Mouse (Mus musculus) hindbrain, embryonic 10.5 days (tissue): ENCODE data around the gene Zfp644. TPM values are rescaled to one million over a fixed set of nuclear protein-coding genes. Genes with fewer than 3 reads are reported as not detected.
A peak's percentile ranks its signal among the peaks of the same experiment; 100 is the strongest.
"Not testable (repeated sequence)": the region's sequence is repeated elsewhere in the genome, so short reads cannot be mapped to it uniquely, and the experiment has no call there.

ENCODE experiments used
- DNase-seq: peaks from one replicate; pipeline ENCODE4 v3.0.0-alpha.2; 2017; ENCODE audit warnings: low spot score
- H3K27ac ChIP-seq: fragments of 300-500 bp; sonication (generic); 2 replicates; pipeline ENCODE4 v1.5.1; 2016; ENCODE audit warnings: mild to moderate bottlenecking, moderate library complexity
- H3K27me3 ChIP-seq: fragments of 300-500 bp; sonication (generic); 2 replicates; pipeline ENCODE4 v1.6.1; 2016; ENCODE audit warnings: mild to moderate bottlenecking; ENCODE audit not compliant: poor library complexity, insufficient read depth, severe bottlenecking
- H3K36me3 ChIP-seq: fragments of 300-500 bp; sonication (generic); 2 replicates; pipeline ENCODE4 v1.6.1; 2016; ENCODE audit warnings: mild to moderate bottlenecking, moderate library complexity
- H3K4me1 ChIP-seq: fragments of 300-500 bp; sonication (generic); replicated peaks from 2 replicates; pipeline ENCODE4 v1.6.1; 2016; ENCODE audit warnings: mild to moderate bottlenecking
- H3K4me3 ChIP-seq: fragments of 300-500 bp; sonication (generic); 2 replicates; pipeline ENCODE4 v1.5.1; 2016; ENCODE audit warnings: mild to moderate bottlenecking, moderate library complexity
- H3K9me3 ChIP-seq: fragments of 300-500 bp; sonication (generic); 2 replicates; pipeline ENCODE4 v1.6.1; 2016; ENCODE audit warnings: mild to moderate bottlenecking, moderate library complexity
- WGBS: fragments of 180-500 bp; shearing (Covaris S2); methylation state at CpG from one replicate; pipeline ENCODE4 v1.1.7; 2016; 5-methylcytosine and 5-hydroxymethylcytosine counted together
- polyA plus RNA-seq: library from polyadenylated mRNA; unstranded; fragments of >200 nt; fragmentation: Nextera tagmentation; extraction: Ambion mirVana; gene quantifications from 2 replicates; pipeline ENCODE4 v1.2.1, GENCODE M21; 2016

Zfp644 gene
- polyA plus RNA-seq, 1 experiment from 2014 or later: 55.1 TPM

DNA sequence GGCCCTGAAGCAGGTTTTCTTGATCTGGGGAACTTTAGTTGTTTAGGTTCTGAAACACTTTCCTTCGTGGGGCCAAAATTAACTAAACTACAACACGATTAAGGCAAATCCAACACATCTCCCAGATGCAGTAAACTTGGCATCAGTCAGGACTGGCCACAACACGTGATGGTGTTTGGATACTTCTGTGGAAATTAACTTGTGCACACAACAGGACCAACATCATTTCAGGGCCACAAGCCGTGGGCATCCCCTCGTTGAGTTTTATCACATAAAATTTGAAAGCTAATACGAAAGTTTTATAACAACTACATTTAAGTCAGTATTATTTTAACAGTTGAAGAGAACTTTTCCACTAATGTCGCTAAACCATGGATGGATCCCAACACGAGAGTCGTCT is 1.9 kb downstream of the Zfp644 start:
- peaks cover 31% of the 10 kb centered on the region for H3K36me3 ChIP-seq
- H3K4me1 ChIP-seq: peaks cover 28% of the 10 kb centered on the region
- H3K4me3 ChIP-seq: peak overlapping the region; percentile 69
- no peak for DNase-seq
- WGBS: 55% methylated on average over 9 of the region's 9 CpGs
- no peaks in the 10 kb centered on the region for H3K9me3 ChIP-seq
- peak overlapping the region; percentile 100 for H3K27ac ChIP-seq
- H3K27me3 ChIP-seq: no peaks in the 10 kb centered on the region

DNA sequence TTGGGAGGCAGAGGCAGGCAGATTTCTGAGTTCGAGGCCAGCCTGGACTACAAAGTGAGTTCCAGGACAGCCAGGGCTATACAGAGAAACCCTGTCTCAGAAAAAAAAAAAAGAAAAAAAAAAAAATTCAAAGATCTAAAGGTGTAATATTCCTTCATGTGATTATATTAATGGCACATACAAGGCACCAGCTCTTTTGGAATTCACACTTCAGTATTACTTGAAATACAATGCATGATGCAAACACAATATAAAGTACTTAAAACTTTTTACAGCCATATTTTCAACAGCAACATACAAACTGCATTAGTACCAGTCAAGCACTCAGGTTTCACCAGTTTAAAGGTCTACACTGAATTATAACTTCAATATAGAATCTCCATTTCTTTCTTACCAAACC is 2.4 kb downstream of the Zfp644 start:
- no peaks in the 10 kb centered on the region for H3K27me3 ChIP-seq
- DNase-seq: no peak
- H3K27ac ChIP-seq: 0 out of 2 replicates have a peak overlapping the region, but pooled peaks have one; percentile 100
- 100% methylated on average over 1 of the region's 1 CpGs for WGBS
- H3K4me3 ChIP-seq: peak overlapping the region; percentile 69
- peaks cover 28% of the 10 kb centered on the region for H3K4me1 ChIP-seq
- H3K9me3 ChIP-seq: no peaks in the 10 kb centered on the region
- peaks cover 36% of the 10 kb centered on the region for H3K36me3 ChIP-seq

DNA sequence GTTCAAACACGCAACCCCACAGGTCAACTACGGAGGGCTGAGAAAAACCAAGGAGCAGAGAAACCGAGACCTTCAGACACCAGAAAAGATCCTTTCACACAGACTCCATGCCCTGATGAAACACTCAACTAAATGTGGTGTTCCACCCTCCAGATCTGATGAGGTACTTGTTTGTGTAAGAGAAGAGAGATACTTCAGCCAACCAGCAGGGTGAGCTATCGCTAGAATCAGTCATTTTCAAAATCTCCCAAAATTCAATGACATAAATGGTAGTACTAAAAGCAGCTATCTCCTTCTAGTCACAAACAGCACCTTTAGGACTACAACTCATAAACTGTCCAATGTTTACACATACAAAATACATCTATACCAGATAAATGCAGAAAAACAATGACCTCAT is 4.1 kb downstream of the Zfp644 start:
- WGBS: 88% methylated on average over 4 of the region's 4 CpGs
- DNase-seq: no peak
- H3K36me3 ChIP-seq: peaks cover 51% of the 10 kb centered on the region

DNA sequence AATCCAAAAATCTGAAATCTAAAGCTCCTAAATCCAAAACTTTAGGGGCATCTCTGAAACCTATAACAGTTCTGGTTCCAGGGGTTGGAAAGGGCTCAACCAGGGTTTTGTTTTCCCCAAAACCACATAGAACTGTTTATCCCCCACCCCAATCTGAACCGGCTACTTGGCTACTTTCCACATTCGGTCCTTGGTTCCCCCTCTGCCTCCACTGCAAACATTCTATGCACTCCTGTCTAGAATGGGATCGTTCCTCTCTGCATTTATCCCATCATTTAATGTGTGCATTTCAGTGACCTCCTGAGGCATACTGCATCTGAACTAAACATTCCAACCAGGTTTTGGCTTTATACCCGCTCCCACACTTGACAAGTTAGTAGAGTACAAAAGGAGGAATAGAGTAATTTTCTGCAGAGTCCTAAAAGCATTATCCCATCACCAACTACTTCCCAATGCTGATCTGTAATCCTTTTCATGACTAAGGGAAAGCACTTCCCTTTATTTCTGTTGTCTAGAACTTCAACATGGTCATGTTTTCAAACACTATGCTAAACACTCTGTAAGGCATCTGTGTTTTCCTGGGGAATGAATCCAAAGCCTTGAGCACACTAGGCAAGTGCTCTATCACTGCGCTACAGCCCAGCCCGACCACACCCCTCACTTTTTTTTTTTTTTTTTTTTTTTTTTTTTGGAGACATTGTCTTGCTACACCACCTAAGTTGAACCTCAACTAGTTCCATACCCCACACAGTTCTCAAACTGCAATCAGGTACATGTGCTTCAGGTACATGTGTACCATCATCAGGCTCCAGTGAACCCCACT is 16.2 kb downstream of the Zfp644 start:
- 96% methylated on average over 6 of the region's 6 CpGs for WGBS
- no peak for DNase-seq
- H3K36me3 ChIP-seq: peaks cover 28% of the 10 kb centered on the region
- H3K4me3 ChIP-seq: no peak overlapping the region
- 0 out of 2 replicates have a peak, but pooled peaks cover 3% of the 10 kb centered on the region for H3K4me1 ChIP-seq
- no peaks in the 10 kb centered on the region for H3K9me3 ChIP-seq
- no peak overlapping the region for H3K27ac ChIP-seq
- H3K27me3 ChIP-seq: no peaks in the 10 kb centered on the region

More for the DNA sequence above, 4.1 kb downstream of the Zfp644 start:
- no peaks in the 10 kb centered on the region for H3K9me3 ChIP-seq
- H3K27ac ChIP-seq: no peak overlapping the region
- no peak overlapping the region for H3K4me3 ChIP-seq
- H3K4me1 ChIP-seq: peaks cover 28% of the 10 kb centered on the region
- H3K27me3 ChIP-seq: no peaks in the 10 kb centered on the region

DNA sequence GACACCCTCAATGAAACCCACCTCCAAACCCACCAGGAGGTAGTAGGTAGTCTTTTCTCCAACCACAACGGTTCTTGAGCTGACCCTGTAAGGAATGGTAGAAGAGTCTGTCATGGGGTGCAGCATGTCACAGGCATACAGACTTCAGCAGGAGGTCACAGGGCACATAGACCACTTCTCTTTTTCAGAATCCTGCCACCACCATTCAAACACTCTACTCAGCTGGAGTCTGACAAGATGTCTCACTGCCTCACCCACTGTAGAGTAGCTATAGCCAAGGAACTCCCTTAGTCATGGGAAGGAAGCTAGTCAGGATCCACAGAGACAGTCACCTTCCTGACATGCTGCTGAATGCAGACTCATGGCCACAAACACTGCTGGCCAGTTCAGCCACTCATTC is 17.4 kb downstream of the Zfp644 start:
- H3K9me3 ChIP-seq: no peaks in the 10 kb centered on the region
- DNase-seq: no peak
- no peak overlapping the region for H3K4me3 ChIP-seq
- 0 out of 2 replicates have a peak, but pooled peaks cover 3% of the 10 kb centered on the region for H3K4me1 ChIP-seq
- 95% methylated on average over 1 of the region's 1 CpGs for WGBS
- no peaks in the 10 kb centered on the region for H3K27me3 ChIP-seq
- H3K27ac ChIP-seq: no peak overlapping the region
- peaks cover 28% of the 10 kb centered on the region for H3K36me3 ChIP-seq

DNA sequence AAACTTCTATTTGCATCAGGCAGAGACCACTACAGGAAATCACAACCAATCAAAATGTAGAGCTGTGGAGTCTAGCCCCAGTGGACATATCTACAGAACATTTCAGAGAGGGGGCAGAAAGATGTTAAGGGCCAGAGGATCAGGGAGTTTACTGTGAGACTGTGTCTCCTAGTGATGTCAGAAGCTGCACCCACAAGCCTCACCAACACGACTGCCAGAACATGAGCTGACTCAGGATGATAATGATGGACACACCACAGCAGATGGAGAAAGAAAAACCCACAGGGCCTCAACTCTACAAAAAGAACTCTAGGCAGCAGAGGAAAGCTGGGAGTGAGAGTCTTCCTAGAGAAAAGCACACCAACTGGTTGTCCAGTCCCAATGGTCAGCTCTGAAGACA is 18.3 kb downstream of the Zfp644 start:
- WGBS: 83% methylated on average over 1 of the region's 1 CpGs
- H3K4me1 ChIP-seq, DNase-seq, H3K4me3 ChIP-seq, H3K27ac ChIP-seq, H3K27me3 ChIP-seq, H3K9me3 ChIP-seq: not testable (repeated sequence)
- peaks cover 28% of the 10 kb centered on the region for H3K36me3 ChIP-seq

DNA sequence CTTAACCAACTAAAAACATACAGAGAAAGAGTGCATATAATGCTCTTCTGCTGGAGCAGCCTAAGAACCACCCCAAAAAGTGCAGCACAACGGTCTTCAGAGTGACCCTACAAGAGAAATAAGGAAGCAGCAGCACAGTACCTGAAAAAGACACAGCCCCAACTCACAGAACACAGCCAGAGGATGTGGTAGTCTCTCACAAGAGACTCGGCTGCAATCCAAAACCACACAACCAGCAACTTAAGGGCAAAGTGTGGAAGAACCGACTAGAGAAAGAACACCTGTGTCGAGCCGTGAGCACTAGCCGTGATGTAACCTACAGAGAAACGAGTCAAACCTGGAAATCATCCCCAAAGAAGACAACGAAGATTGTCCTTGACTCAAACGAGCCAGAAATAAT is 20.3 kb downstream of the Zfp644 start:
- Histone ChIP-seq H3K27me3 (no peaks in the 10 kb centered on the region), H3K9me3 (no peaks in the 10 kb centered on the region), H3K36me3 (peaks cover 22% of the 10 kb centered on the region), H3K4me1 (no peaks in the 10 kb centered on the region), H3K27ac (no peak overlapping the region), H3K4me3 (no peak overlapping the region)
- DNase-seq: no peak
- 93% methylated on average over 9 of the region's 9 CpGs for WGBS

DNA sequence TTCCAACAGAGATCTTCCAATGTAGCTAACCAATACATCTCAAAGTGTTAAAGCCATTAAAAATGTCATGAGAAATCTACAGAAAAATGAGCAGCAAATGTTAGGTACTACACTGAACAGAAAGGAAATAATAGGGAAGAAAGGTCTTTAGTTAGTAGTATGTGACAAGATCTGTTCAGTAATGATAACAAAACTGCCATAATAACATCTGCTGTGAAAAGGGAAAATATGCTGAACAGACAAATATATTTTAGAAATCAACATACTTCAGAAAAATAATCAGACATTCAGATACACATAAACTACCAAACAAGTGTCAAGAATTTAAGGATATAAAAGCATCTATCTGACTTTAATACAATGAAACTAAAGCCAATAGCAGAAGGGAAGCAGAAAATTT is 24.5 kb downstream of the Zfp644 start:
- Histone ChIP-seq H3K9me3 (no peaks in the 10 kb centered on the region), H3K4me3 (no peak overlapping the region), H3K27ac (no peak overlapping the region), H3K27me3 (no peaks in the 10 kb centered on the region), H3K36me3 (peaks cover 47% of the 10 kb centered on the region), H3K4me1 (no peaks in the 10 kb centered on the region)
- DNase-seq: no peak

DNA sequence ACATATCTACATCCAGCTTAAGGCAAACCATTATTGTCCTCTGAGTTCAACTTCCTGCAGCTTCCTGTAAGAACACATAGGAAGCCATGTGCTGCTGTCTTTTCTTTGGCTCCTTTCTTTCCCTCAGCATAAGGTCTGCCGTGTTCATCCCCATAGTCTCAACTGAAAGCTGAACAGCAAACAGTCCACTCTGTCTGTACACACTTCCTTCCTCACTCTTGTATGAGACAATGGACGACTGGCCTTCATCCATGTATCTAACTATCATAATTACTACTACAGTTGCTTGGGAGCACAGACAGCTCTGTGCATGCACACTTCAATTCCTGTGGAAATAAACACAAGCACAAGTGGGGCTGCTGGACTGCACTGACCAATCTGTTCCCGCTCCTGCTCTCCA is 25.2 kb downstream of the Zfp644 start:
- no peak overlapping the region for H3K27ac ChIP-seq
- 87% methylated on average over 3 of the region's 3 CpGs for WGBS
- no peaks in the 10 kb centered on the region for H3K4me1 ChIP-seq
- no peaks in the 10 kb centered on the region for H3K9me3 ChIP-seq
- no peaks in the 10 kb centered on the region for H3K27me3 ChIP-seq
- no peak overlapping the region for H3K4me3 ChIP-seq
- DNase-seq: no peak
- peaks cover 51% of the 10 kb centered on the region for H3K36me3 ChIP-seq

DNA sequence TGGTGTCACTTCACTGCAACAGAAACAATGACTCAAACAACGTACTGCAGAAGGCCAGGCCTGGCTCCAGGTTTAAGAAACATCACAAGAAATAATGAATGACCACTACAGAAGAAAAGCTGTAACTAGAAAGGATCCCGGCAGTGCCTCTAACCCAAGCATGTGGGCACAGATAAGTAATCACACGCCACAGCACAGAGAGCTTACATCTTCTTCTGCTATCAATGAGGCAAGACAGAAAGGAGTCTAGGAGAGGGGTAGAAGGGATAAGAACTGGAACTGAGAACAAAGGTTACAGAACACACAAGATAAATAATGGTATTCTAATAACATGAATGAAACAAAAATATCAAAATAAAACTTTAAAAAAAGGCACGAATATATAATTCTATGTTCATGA is 32.2 kb downstream of the Zfp644 start:
- Histone ChIP-seq H3K4me3 (no peak overlapping the region), H3K27ac (no peak overlapping the region), H3K9me3 (no peaks in the 10 kb centered on the region), H3K27me3 (no peaks in the 10 kb centered on the region), H3K36me3 (peaks cover 61% of the 10 kb centered on the region), H3K4me1 (no peaks in the 10 kb centered on the region)
- WGBS: 95% methylated on average over 4 of the region's 4 CpGs
- DNase-seq: no peak

DNA sequence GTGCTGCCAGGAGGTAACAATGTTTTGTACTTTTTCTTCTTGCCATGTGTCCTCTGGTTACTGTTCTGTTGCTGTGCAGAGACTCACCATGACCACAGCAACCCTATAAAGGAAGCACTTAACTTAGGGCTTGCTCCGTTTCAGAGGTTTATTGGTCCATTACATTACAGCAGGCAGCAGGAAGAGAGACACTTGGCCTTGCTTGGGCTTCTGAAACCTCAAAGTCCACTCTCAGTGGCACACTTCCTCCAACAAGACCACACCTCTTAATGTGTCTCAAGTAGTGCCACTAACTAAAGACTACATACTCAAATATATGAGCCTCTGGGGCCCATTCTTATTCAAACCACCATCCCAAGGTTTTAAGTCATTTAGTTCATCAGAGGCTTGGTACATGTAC is 36.2 kb downstream of the Zfp644 start:
- Histone ChIP-seq H3K27me3 (no peaks in the 10 kb centered on the region), H3K27ac (no peak overlapping the region), H3K4me3 (no peak overlapping the region), H3K36me3 (peaks cover 50% of the 10 kb centered on the region), H3K9me3 (no peaks in the 10 kb centered on the region), H3K4me1 (no peaks in the 10 kb centered on the region)
- 82% methylated on average over 1 of the region's 1 CpGs for WGBS
- no peak for DNase-seq

DNA sequence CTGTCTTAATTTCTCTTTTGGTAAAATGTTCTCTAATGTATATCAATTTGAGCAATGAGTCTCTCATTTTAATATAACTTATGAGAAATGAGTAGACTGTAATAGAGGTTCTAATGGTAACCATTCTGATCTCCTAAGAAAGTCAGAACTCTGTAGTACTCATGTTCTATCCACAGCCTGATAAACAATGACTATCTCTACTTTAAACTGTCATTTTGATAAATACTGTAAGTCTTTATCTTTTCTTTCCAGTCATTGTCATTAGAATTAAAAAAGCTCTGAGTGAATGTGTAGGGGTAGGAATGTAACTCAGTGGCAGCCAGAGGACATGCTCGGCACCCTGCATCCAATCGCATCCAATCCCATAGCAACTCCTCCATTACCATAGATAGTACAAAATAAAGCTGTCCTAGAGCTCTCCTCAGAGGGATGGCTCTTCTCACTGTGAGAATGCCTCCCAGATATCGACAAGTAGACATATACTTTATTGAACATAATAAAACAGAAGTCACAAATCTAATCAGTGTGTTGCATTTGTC is 44.2 kb downstream of the Zfp644 start:
- Histone ChIP-seq H3K4me1 (no peaks in the 10 kb centered on the region), H3K27ac (no peak overlapping the region), H3K27me3 (no peaks in the 10 kb centered on the region), H3K4me3 (no peak overlapping the region), H3K36me3 (peaks cover 44% of the 10 kb centered on the region), H3K9me3 (no peaks in the 10 kb centered on the region)
- DNase-seq: no peak
- WGBS: 92% methylated on average over 3 of the region's 3 CpGs

DNA sequence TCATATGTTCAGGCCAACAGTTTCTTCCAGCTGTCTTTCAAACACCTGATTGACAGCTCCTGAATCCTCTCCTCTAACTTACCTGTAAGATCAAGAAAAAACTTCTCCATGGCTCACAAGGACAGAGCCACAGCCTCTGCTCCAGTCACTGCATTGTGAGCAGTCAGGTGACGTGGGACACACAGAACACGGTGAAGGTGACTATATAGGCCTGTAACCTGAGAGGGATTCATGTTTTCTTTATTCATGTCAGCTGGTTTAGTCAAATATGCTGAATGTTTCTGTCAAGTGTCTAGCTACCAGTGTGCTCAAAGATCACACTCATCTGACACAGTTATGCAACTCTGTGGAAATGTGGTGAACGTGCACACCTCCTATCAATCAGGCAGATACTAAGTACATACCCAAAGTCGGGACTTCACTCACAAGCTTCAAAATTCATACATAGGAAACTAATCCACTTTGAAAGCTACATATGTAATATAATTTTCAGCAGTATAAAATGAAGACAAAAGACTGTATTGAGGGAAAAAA is 44.8 kb downstream of the Zfp644 start:
- no peak for DNase-seq
- no peak overlapping the region for H3K27ac ChIP-seq
- no peaks in the 10 kb centered on the region for H3K9me3 ChIP-seq
- no peaks in the 10 kb centered on the region for H3K4me1 ChIP-seq
- no peaks in the 10 kb centered on the region for H3K27me3 ChIP-seq
- 93% methylated on average over 4 of the region's 4 CpGs for WGBS
- H3K36me3 ChIP-seq: peaks cover 46% of the 10 kb centered on the region
- no peak overlapping the region for H3K4me3 ChIP-seq
